Mouse (Mus musculus) skeletal muscle tissue, adult 2 months (tissue): ENCODE results near the gene Capn11.
"Not testable (repeated sequence)": the region's sequence is repeated elsewhere in the genome, so short reads cannot be mapped to it uniquely, and the experiment has no call there.

Source experiments
- DNase-seq: peaks from one replicate; pipeline ENCODE4 v3.0.0-alpha.2; 2012; ENCODE audit warnings: low read depth, low spot score

Gene Capn11

DNA sequence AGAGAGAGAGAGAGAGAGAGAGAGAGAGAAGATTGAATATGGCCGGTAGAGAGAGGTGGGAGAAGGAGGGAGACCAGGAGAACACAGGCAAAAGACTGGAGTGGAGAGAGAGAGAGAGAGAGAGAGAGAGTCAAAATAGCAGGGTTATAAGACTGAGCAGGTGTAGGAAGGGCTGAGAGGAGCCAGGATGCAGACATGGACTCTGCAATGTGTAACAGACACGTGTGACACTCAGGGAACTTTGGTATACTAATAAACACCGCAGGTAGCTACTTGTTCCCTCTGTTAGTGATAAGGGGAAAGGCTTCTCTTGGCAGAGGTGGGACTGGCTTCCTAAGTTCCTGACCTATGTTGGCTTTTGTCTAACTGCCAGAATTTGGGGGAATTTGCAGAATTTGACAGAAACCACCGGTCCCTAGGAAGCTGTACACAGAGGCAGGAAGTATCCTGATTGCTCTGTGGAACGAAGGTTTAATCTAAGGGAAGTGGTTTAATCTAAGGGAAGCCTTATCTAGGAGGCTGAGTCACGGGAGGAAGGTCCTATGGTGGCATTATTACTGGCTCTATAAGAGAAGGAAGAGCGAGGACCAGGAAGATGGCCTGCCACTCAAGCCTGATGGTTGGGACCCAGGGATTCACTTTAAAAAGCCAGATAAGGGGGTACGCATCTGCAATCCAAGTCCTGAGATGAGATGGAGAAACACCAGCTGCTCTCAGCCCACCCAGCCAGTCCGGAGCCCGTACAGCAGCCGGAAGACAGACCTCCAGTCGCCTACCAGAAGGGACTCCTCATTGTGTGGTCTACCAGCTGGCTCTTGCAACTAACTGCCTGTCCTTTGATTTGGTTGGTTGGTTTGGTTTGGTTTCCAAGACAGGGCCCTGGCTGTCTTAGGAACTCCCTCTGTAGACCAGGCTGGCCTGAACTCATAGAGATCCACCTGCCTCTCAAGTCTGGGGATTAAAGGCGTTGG is 30.0 kb downstream of the Capn11 start:
- DNase-seq = no peak

DNA sequence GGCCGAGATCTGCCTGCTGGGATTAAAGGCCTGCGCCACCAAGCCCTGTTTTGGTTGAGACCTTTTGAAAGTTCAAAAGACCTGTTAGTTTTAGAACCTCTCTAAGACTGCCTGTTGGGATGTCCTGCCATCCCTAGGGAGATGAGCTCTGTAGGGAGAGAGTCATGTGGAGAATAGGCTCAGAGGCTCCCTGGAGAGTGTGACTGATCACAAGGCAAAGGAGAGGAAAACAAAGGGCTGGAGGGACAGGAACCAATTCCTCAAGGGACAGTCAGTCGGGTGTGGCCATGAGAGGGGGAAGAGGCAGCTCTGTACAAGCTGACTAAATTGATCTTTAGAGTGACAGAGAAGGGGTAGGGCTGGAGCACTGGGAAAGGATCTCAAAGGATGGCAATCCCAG is 31.0 kb downstream of the Capn11 start:
- no peak for DNase-seq

DNA sequence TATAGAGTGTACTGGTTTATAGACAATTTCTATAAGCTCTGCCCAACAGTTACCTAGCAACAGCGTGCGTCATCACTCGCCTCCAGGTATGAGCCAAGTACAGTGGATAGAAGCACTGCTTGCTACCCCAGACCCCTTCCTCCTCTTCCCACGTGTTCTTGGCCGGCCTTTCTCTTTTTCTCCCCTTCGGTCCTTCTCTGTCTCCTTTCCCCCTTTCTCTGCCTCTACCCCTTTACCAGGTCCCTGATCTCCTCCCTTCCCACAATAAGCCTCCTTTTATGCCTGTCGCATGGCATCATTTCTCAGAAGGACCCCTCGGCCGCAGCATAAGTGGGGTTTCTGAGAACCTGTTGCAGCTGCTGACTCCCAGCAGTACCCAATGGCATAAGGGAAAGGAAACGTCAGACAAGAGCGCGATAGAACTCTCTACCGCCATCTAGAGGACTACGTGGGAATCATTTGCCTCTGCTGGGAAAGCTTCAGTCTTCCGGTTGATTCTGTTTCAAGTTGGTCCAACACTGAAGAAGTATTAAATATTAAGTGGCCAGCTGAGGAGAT is 32.5 kb downstream of the Capn11 start:
- DNase-seq = peak; percentile 85

DNA sequence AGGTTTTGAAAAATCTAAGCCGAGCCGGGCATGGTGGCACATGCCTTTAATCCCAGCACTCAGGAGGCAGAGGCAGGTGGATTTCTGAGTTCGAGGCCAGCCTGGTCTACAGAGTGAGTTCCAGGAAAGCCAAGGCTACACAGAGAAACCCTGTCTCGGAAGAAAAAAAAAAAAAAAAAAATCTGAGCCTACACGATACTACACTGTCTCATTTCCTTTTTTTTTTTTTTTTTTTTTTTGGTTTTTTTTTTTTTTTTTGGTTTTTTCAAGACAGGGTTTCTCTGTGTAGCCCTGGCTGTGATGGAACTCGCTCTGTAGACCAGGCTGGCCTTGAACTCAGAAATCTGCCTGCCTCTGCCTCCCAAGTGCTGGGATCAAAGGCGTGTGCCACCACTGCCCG is 35.7 kb downstream of the Capn11 start:
- DNase-seq = not testable (repeated sequence)

DNA sequence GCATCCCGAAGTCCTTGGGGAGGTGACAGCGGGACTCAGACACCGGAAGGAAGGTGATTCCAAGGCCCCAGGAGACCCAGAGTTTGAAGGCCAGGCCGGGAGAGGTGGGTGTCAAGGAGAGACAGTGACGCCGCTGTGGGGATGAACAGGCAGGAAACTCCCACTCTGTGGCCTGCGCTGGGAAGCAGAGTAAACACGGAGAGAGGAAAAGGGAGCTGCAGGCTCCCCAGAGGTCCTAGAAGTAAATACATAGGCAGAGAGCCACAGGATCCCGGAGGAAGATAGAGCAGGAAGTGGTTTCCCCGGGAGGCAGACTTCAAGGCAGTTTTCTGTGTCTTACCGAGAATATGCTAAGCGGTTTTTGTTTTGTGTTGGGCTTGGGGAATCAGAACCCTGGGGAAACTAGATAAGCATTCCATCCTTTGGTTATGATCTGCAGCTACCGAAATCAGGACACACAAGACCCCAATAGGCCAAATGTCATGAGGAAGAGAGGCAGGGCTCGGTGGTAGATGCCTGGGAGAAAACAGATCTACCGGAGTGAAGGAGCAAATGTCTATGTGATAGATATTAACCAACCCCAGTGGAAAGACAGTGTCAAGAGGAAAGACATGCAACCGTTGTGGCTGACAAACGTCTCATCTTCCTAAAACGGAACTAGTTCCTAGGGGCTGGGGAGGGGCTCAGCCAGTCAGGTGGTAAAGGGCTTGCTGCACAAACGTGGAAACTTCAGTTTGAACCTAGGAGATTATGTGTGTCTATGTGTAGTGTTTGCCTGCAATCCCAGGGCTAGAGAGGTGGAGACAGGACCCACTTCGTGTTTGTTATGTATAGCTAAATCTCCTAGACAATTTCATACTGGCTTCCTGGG is 39.5 kb downstream of the Capn11 start:
- no peak for DNase-seq

DNA sequence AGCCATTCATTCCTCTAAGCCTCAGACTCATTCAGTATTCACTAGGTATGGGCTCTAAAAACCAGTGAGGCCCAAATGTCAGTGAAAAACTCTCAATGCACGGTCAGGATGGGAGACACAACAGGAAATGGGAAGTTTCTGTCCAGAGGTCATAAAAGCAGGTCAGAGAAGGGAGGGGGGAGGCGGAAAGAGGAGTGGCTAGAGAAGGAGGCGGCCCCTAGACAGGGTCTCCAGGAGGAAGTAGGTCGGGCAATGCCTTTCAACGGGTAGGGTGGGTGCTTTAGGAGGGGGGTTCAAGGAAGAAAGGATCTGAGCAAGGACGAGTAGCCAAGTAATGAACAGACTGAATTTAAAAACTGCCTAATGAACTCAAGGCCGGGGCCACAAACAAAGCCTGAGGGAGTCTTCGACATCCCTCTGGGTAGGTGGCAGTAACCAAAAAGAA is 40.2 kb downstream of the Capn11 start:
- no peak for DNase-seq

DNA sequence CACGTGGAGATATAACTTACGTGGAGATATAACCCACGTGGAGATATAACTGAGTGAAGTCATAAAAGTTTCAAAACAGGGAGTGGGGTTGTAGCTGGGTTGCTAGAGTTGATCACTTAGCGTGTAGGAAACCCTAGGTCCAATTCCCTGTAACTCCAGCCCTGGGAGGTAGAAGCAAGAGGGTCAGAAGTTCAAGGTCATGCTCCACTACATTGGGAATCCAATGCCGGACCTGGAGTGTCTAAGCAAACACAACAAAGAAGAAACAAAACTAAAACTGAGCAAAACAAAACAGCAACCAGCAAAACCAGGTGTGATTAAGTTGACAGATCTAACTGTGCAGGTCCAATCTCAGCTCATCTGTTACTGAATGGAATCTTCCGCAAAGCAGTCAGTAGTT is 41.5 kb downstream of the Capn11 start:
- no peak for DNase-seq

DNA sequence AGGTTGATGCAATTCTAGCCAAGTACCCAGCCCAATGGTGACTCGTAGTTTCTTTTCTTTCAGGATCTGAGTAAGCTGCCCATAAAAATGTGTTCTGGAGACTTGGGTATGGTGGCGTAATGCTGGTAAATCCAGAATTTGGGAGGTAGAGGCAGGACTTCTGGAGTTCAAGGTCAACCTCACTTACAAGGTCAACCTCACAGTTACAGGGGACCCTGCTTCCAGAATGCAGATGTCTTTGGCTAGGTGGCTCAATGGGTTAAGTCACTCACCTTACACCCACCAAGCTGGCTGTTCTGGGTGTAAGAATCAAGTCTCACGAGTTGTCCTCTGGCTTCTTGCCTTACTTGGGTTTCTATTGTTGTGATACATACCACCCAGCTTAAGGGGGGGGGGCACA is 42.4 kb downstream of the Capn11 start:
- no peak for DNase-seq

DNA sequence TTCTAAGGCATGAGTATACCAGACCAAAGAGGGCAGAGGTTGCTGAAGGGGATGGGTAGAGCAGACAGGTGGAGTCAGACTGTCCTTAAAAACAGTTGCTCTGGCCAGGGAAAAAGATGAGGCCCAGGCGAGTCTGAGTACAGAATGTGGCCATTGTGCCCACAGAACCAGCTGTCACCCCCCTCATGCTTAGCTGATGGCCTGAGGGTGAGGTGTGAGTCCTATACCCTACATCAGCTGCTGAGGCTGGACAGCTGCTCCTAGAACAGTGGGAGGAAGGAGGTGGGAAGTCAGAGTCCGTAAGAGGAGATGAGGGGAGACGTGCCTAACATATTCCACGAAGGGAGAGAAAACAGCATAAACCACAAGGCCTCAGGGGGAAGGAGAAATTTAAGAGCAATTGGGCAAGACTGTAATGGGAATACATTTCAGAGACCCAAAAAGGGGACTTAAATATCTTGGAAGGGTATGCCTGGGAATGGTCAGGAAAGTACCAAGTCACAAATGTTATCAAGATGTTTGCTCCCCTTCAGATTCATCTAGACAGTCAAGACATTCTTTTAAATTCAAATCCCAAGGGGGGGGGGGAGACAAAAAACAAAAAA is 43.0 kb downstream of the Capn11 start:
- no peak for DNase-seq

DNA sequence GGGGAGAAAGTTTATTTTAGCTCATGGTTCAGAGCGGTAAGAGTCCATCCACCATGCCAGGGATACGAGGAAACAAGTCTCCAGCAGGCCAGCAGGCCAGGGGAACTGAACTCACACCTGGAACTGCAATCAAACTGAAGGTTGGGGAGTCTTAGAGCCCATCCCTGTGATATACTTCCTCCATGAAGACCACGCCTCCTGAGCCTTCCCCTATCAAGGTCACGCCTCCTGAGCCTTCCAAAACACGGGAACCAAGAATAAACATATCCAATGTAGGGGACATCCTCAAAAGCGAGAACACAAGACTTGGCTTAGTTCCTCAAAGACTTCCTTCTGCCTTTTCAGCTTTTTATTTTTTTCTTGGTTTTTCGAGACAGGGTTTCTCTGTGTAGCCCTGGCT is 46.2 kb downstream of the Capn11 start:
- DNase-seq = no peak

DNA sequence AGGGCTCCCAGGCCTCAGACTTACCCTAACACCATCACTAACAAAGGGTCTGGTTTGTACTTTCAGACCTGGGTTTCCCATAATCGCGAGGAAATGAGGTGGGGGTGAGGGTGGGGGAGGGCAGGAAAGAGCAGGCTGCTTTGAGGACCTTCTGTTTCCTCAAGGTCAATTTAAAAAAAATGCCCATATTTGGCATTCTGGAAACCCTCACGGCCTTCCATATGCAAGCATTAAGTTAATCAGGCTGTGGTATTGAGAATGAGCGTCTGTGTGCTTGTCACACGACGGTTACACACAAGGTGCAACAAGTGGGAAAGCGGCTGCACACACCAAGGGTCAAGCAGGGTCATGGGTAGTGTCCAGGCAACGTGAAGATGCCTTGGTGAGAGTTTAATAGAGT is 47.1 kb downstream of the Capn11 start:
- DNase-seq = no peak

DNA sequence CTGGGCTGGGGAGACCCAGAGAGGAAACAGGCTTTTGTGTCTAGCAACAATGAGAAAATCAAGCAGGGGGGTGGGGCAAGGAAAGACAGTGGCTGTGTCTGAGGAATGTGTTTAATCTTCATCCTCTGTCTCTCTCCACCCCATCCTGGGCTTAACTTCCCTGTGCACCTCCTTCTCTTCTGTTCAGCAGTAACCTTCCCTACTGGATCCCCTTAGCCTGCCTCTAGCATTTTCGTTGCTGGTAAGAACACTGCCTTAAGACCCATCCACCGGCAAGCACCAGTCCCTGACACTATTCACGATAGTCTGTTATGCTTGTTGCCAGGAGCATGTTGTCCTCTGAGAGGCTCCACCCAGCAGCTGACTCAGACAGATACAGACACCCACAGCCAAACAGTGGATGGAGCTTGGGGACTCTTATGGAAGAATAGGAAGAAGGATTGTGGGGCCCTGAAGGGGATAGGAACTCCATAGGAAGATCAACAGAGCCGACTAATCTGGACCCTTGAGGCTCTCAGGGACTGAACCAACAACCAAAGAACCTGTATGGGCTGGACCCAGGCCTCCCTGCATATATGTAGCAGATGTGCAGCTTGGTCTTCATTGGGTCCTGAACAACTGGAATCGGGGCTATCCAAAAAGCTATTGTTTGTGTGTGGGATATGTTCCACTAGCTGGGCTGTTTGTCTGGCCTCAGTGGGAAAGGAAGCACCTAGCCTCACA is 48.8 kb downstream of the Capn11 start:
- DNase-seq = no peak

DNA sequence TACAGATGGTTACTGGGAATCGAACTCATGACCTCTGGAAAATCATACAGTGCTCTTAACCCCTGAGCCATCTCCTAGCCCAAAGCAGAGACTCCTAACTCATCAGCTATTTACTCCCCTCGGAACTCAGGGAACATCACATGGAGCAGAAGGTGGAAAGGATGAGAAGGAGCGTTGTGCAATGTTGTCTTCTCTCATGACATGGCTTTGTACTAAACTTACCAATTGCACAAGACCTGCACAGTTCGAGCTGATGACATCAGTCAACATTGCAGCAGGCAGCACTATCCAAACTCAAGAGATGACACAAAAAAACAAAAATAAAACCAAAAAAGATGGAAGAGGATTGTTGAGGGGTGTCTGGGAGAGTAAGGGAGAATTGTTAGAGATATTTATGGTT is 50.7 kb downstream of the Capn11 start:
- no peak for DNase-seq

DNA sequence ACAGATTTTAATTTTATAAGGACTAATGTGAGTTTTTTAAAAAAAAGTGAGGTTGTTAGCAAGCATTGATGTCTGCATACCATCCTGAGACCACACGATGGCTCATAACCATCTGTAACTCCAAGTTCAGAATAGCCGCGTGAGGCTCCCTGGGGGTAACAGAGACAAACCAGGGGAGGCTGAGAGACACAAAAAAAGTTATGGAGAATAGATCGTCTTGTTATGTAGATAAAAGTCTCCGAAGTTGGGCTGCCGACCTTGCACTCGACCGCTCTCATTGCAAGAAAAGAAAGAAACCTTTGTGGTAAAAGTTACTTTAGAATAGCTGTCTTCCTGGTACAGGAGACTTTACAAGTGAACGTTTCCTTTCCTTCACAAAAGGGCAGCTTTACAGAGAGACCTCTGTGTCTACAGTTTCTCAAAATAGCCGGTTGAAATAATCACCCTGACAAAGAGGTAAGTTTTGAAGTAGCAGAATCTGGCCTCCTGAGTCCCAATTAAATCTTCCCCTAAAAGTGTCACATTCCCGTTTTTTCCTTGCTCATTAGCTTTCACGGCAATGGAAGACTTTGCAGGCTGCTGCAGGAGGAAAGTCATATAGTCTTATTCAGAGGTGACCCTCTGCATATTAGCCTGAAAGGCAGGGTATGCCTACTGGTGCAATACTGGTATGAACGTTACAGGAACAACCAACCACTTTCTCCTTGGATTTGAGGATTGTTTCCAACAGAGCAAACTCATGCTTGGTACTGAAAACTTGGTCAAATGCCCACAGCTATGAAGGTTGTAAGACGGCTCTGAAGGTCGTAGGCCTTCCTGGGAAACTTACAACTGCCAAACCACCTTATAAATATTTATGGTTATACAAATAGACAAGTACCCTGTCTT is 51.9 kb downstream of the Capn11 start:
- no peak for DNase-seq

DNA sequence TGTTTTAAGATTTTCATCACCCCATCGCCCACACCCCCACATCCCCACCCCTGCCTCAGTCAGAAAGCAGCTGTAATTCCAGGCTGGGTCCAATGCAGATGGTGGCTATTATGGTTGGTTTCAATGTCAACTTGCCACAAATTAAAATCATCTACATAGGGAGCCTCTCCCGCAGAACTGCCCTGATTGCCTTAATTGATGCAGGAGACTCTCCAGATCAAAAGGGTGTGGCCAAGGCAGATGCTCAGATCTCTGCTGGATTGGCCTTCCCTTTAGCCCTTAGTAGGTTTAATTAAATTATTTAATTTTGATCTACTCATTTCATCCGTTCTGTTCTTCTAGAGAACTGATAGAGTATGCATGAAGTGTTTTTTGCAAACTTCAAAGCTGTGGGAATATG is 56.1 kb downstream of the Capn11 start:
- DNase-seq = no peak

DNA sequence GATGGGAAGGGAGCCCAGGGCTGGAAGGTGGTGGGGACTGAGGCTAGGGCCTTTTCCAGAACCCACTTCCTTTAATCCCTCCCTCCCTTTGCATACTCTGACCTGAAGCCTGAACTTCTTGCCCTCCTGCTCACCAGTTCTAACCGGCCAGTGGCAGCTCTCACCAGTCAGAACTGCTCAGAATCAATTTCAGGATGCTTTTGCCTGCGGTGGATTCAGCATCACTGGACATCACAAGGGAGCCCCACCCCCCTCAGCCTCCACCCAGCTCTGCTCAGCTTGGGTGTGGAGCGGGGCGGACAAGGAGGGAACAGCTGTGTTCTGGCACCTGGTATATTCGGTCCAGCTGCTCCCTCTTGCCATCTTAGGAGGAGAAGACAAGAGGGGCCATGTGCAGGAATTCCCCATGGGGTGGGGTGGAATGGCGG is 57.2 kb downstream of the Capn11 start, which contains the start of gene Mymx:
TSS of gene Mymx (minus strand) at position 226 of the 428 bp plus-strand sequence.
- no peak for DNase-seq

DNA sequence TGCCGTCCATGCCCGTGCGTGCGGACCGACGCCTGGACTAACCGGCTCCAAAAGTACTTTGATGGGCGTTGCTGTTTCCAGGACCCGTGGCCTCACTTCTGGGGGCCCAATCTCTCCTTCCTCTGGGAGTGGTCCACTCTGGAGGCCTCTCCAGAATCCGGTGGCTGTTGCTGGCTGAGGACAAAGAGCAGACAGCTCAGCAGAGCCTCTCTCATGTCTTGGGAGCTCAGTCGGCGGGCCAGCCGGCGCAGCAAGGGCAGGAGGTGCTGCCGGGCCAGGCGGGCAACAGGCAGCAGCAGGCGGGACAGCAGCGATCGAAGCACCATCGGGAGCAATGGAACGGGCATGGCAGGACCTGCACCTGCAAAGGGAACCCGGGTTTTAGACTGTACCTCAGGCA is 57.8 kb downstream of the Capn11 start:
- DNase-seq = no peak

DNA sequence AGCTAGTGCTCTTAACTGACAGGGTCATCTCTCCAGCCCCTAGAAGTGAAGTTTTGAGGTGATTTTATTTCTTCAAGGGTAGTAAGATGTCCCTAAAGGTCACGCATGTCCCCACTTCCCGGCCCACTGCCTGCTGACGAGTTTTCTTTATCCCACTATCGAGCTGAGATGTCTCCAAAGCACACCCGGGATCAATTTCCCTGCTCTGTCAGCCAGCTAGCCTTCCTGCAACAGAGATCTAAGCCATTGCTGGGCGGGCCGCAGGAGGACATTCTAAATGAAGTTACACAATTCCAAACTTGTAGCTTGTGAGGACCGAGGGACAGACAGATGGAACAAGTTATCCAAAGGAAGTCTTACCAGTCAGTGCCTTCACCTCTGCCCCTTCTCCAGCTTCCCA is 58.9 kb downstream of the Capn11 start:
- DNase-seq = no peak

DNA sequence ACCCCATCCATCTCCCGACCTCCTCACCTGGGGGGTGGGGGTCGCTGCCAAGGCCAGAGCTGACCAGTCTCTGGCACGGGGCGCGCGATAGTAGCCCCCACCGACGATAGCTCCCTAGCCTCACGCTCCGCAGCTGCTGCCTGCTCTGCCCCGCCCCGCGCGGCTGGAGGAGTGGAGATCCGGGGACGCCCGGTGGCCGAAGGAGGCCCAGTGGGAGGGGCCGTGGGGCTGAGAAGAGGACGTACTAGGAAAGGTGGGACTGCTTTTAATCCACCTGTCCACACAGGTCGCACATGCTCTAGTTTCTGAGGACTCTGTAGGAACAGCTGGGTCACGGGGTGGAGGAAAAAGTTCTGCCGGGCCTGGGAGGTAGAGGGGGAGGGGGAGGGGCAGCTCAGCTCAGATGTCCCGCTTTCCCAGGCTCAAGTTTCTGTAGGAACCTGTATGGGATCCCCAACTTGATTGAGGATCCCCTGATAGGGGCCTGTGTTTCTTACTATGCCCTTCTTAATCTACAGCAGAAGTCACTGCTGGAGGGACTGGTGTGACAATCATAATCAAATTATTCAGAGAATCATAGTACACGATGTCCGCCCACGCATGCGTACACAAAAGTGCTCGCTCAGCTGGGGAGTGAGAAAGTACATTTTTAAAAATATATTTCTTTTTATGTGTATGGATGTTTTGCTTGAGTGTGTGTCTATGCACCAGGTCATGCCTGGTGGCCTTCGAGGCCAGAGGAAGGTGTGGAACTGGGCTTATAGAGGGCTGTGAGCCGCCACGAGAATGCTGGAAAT is 59.5 kb downstream of the Capn11 start, which contains the start of gene Slc29a1:
TSS of gene Slc29a1 (minus strand) at position 161 of the 797 bp plus-strand sequence.
- peak; percentile 62 for DNase-seq
